Mouse (Mus musculus): ENCODE data around the gene Prss29. TPM values are rescaled to one million over a fixed set of nuclear protein-coding genes. Genes with fewer than 3 reads are reported as not detected.

The Prss29 gene
- polyA plus RNA-seq, 1 experiment = not detected

- H3K9ac ChIP-seq (ENCODE audit: low read depth, poor library complexity, severe bottlenecking) = no peak overlapping the region
- H3K36me3 ChIP-seq (ENCODE audit: control insufficient read depth, insufficient read depth, low read length, poor library complexity, severe bottlenecking) = no peaks in the 10 kb centered on the region
- H3K27me3 ChIP-seq (ENCODE audit: control insufficient read depth, insufficient read depth, low read length, poor library complexity, severe bottlenecking) = no peaks in the 10 kb centered on the region
- TF ChIP-seq POLR2A (IDR thresholded peaks at IDR 0.05; ENCODE audit: insufficient read depth, low read length) (no peak), EP300 (IDR thresholded peaks at IDR 0.05; ENCODE audit: insufficient read depth, low read depth, low read length) (no peak), CTCF (IDR thresholded peaks at IDR 0.05; ENCODE audit: low read depth, low read length) (no peak)
- H3K4me3 ChIP-seq (ENCODE audit: low read depth, low read length) = no peak overlapping the region
- H3K4me1 ChIP-seq (ENCODE audit: control insufficient read depth, insufficient read depth, low read length) = no peaks in the 10 kb centered on the region
- H3K9me3 ChIP-seq (replicated peaks; ENCODE audit: control insufficient read depth, insufficient read depth, low read length, poor library complexity, severe bottlenecking) = no peaks in the 10 kb centered on the region
- H3K27ac ChIP-seq (ENCODE audit: insufficient read depth, low read length) = no peak overlapping the region
Measured at GRCm38 (mm10) chr17:25361291-25361690, 42.8 kb downstream of the Prss29 start.

- no peak for TF ChIP-seq POLR2A (IDR thresholded peaks at IDR 0.05; ENCODE audit: insufficient read depth, low read length)
- TF ChIP-seq CTCF (IDR thresholded peaks at IDR 0.05; ENCODE audit: low read depth, low read length) = peak; percentile 91
- TF ChIP-seq EP300 (IDR thresholded peaks at IDR 0.05; ENCODE audit: insufficient read depth, low read depth, low read length) = no peak
- no peaks in the 10 kb centered on the region for H3K27me3 ChIP-seq (ENCODE audit: control insufficient read depth, insufficient read depth, low read length, poor library complexity, severe bottlenecking)
- no peaks in the 10 kb centered on the region for H3K4me1 ChIP-seq (ENCODE audit: control insufficient read depth, insufficient read depth, low read length)
- H3K9ac ChIP-seq (ENCODE audit: low read depth, poor library complexity, severe bottlenecking) = no peak overlapping the region
- no peaks in the 10 kb centered on the region for H3K9me3 ChIP-seq (replicated peaks; ENCODE audit: control insufficient read depth, insufficient read depth, low read length, poor library complexity, severe bottlenecking)
- H3K4me3 ChIP-seq (ENCODE audit: low read depth, low read length) = no peak overlapping the region
- no peak overlapping the region for H3K27ac ChIP-seq (ENCODE audit: insufficient read depth, low read length)
- H3K36me3 ChIP-seq (ENCODE audit: control insufficient read depth, insufficient read depth, low read length, poor library complexity, severe bottlenecking) = no peaks in the 10 kb centered on the region
Measured at GRCm38 (mm10) chr17:25363726-25364125, 45.3 kb downstream of the Prss29 start.

- H3K9me3 ChIP-seq (replicated peaks; ENCODE audit: control insufficient read depth, insufficient read depth, low read length, poor library complexity, severe bottlenecking) = no peaks in the 10 kb centered on the region
- no peak within 1 kb of the TSS for H3K9ac ChIP-seq (ENCODE audit: low read depth, poor library complexity, severe bottlenecking)
- H3K27ac ChIP-seq (ENCODE audit: insufficient read depth, low read length) = no peak within 1 kb of the TSS
- H3K4me1 ChIP-seq (ENCODE audit: control insufficient read depth, insufficient read depth, low read length) = no peaks in the 10 kb centered on the region
- TF ChIP-seq CTCF (IDR thresholded peaks at IDR 0.05; ENCODE audit: low read depth, low read length) (no peak), EP300 (IDR thresholded peaks at IDR 0.05; ENCODE audit: insufficient read depth, low read depth, low read length) (no peak), POLR2A (IDR thresholded peaks at IDR 0.05; ENCODE audit: insufficient read depth, low read length) (no peak)
- H3K36me3 ChIP-seq (ENCODE audit: control insufficient read depth, insufficient read depth, low read length, poor library complexity, severe bottlenecking) = no peaks in the 10 kb centered on the region
- no peak within 1 kb of the TSS for H3K4me3 ChIP-seq (ENCODE audit: low read depth, low read length)
- H3K27me3 ChIP-seq (ENCODE audit: control insufficient read depth, insufficient read depth, low read length, poor library complexity, severe bottlenecking) = no peaks in the 10 kb centered on the region
Measured at GRCm38 (mm10) chr17:25366005-25366404, 47.6 kb downstream of the Prss29 start, which contains the start of gene Tpsb2. TSS of gene Tpsb2 (plus strand) at chr17:25366305.

DNA sequence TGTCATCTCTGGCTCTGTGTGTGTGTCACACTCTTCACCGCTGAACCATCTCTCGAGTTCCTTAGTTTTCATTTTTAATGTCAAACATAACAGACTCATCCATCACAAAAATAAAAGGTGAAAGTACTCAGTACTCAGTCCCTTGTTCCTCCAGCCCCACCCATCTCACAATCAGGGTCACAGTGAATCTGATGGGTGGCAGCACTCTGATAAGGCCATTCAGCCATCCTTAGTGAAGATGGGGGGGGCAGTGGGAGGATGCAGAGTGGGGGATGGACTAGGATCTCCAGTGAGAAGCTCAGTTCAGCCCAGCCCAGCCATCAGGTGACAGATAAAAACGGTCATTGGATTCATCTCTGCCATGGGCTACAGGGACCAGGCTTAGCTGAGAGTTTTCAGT is 50.5 kb downstream of the Prss29 start, which contains the start of gene Tpsg1:
TSS of gene Tpsg1 (plus strand) at position 301 of the 400 bp plus-strand sequence.
- Histone ChIP-seq H3K9me3 (replicated peaks; ENCODE audit: control insufficient read depth, insufficient read depth, low read length, poor library complexity, severe bottlenecking) (no peaks in the 10 kb centered on the region), H3K27ac (ENCODE audit: insufficient read depth, low read length) (no peak within 1 kb of the TSS), H3K36me3 (ENCODE audit: control insufficient read depth, insufficient read depth, low read length, poor library complexity, severe bottlenecking) (no peaks in the 10 kb centered on the region), H3K9ac (ENCODE audit: low read depth, poor library complexity, severe bottlenecking) (no peak within 1 kb of the TSS), H3K4me3 (ENCODE audit: low read depth, low read length) (no peak within 1 kb of the TSS), H3K4me1 (ENCODE audit: control insufficient read depth, insufficient read depth, low read length) (no peaks in the 10 kb centered on the region), H3K27me3 (ENCODE audit: control insufficient read depth, insufficient read depth, low read length, poor library complexity, severe bottlenecking) (no peaks in the 10 kb centered on the region)
- TF ChIP-seq CTCF (IDR thresholded peaks at IDR 0.05; ENCODE audit: low read depth, low read length) (no peak), POLR2A (IDR thresholded peaks at IDR 0.05; ENCODE audit: insufficient read depth, low read length) (no peak), EP300 (IDR thresholded peaks at IDR 0.05; ENCODE audit: insufficient read depth, low read depth, low read length) (no peak)

Other genes starting within 250 kb of the Prss29 start
- 0.70 TPM in 1 of 2 replicates, not detected in the other for gene Tmem204, start 235.1 kb upstream of the Prss29 start, polyA plus RNA-seq (2011; ENCODE audit: insufficient read depth, insufficient read length, low read depth, missing spikeins)
- gene Telo2, start 202.7 kb upstream of the Prss29 start, polyA plus RNA-seq (2011; ENCODE audit: insufficient read depth, insufficient read length, low read depth, missing spikeins) = 17.1 and 18.3 TPM in 2 replicates
- not detected in 2 replicates for gene Ptx4, start 197.9 kb upstream of the Prss29 start, polyA plus RNA-seq (2011; ENCODE audit: insufficient read depth, insufficient read length, low read depth, missing spikeins)
- gene Clcn7, start 185.3 kb upstream of the Prss29 start, polyA plus RNA-seq (2011; ENCODE audit: insufficient read depth, insufficient read length, low read depth, missing spikeins) = 16.0 and 20.9 TPM in 2 replicates
- not detected in 2 replicates for gene Ccdc154, start 156.2 kb upstream of the Prss29 start, polyA plus RNA-seq (2011; ENCODE audit: insufficient read depth, insufficient read length, low read depth, missing spikeins)
- not detected in 2 replicates for gene Gm38655, start 143.2 kb upstream of the Prss29 start, polyA plus RNA-seq (2011; ENCODE audit: insufficient read depth, insufficient read length, low read depth, missing spikeins)
- gene BC003965, start 134.1 kb upstream of the Prss29 start, polyA plus RNA-seq (2011; ENCODE audit: insufficient read depth, insufficient read length, low read depth, missing spikeins) = 13.6 and 14.9 TPM in 2 replicates
- 21.1 and 22.9 TPM in 2 replicates for gene Unkl, start 130.3 kb upstream of the Prss29 start, polyA plus RNA-seq (2011; ENCODE audit: insufficient read depth, insufficient read length, low read depth, missing spikeins)
- gene Gnptg, start 78.5 kb upstream of the Prss29 start, polyA plus RNA-seq (2011; ENCODE audit: insufficient read depth, insufficient read length, low read depth, missing spikeins) = 15.2 and 19.5 TPM in 2 replicates
- gene Tsr3, start 78.5 kb upstream of the Prss29 start, polyA plus RNA-seq (2011; ENCODE audit: insufficient read depth, insufficient read length, low read depth, missing spikeins) = 23.5 and 25.2 TPM in 2 replicates
- gene Baiap3, start 62.3 kb upstream of the Prss29 start, polyA plus RNA-seq (2011; ENCODE audit: insufficient read depth, insufficient read length, low read depth, missing spikeins) = 1.3 and 1.6 TPM in 2 replicates
- gene Ube2i, start 44.0 kb upstream of the Prss29 start, polyA plus RNA-seq (2011; ENCODE audit: insufficient read depth, insufficient read length, low read depth, missing spikeins) = 430 and 432 TPM in 2 replicates
- not detected in 2 replicates for gene Prss34, start 20.3 kb upstream of the Prss29 start, polyA plus RNA-seq (2011; ENCODE audit: insufficient read depth, insufficient read length, low read depth, missing spikeins)
- gene Prss28, start 10.0 kb upstream of the Prss29 start, polyA plus RNA-seq (2011; ENCODE audit: insufficient read depth, insufficient read length, low read depth, missing spikeins) = not detected in 2 replicates
- gene Tpsab1, start 26.9 kb downstream of the Prss29 start, polyA plus RNA-seq (2011; ENCODE audit: insufficient read depth, insufficient read length, low read depth, missing spikeins) = not detected in 2 replicates
- not detected in 2 replicates for gene Tpsb2, start 47.7 kb downstream of the Prss29 start, polyA plus RNA-seq (2011; ENCODE audit: insufficient read depth, insufficient read length, low read depth, missing spikeins)
- not detected in 2 replicates for gene Tpsg1, start 50.6 kb downstream of the Prss29 start, polyA plus RNA-seq (2011; ENCODE audit: insufficient read depth, insufficient read length, low read depth, missing spikeins)
- gene Cacna1h, start 115.1 kb downstream of the Prss29 start, polyA plus RNA-seq (2011; ENCODE audit: insufficient read depth, insufficient read length, low read depth, missing spikeins) = 4.4 and 5.6 TPM in 2 replicates
- not detected in 2 replicates for gene Tekt4, start 136.0 kb downstream of the Prss29 start, polyA plus RNA-seq (2011; ENCODE audit: insufficient read depth, insufficient read length, low read depth, missing spikeins)
- gene Sstr5, start 178.6 kb downstream of the Prss29 start, polyA plus RNA-seq (2011; ENCODE audit: insufficient read depth, insufficient read length, low read depth, missing spikeins) = not detected in 2 replicates